Mouse (Mus musculus) heart, adult 2 months (tissue): ENCODE results near the gene Vps45. TPM values are rescaled to one million over a fixed set of nuclear protein-coding genes. Genes with fewer than 3 reads are reported as not detected.
A peak's percentile ranks its signal among the peaks of the same experiment; 100 is the strongest.

Experiments
- DNase-seq, 2 experiments: peaks; one replicate each; pipeline ENCODE4 v3.0.0; 2021
- H3K27ac ChIP-seq: fragments of 200-600 bp; 2 replicates; pipeline ENCODE4 v1.8.1; 2022
- H3K27me3 ChIP-seq: fragments of 200-500 bp; 2 replicates; pipeline ENCODE4 v1.6.1; 2012; ENCODE audit warnings: mild to moderate bottlenecking, low read length, inconsistent platforms, mixed read lengths; ENCODE audit not compliant: control insufficient read depth, insufficient read depth
- H3K36me3 ChIP-seq: fragments of 200-500 bp; 2 replicates; pipeline ENCODE4 v1.6.1; 2012; ENCODE audit warnings: low read length, inconsistent platforms; ENCODE audit not compliant: control insufficient read depth, insufficient read depth
- H3K4me1 ChIP-seq: fragments of 200-500 bp; 2 replicates; pipeline ENCODE4 v1.6.1; 2011; ENCODE audit warnings: low read length; ENCODE audit not compliant: control insufficient read depth, insufficient read depth
- H3K4me3 ChIP-seq: fragments of 200-600 bp; 2 replicates; pipeline ENCODE4 v1.8.1; 2022
- H3K79me2 ChIP-seq: fragments of 200-500 bp; replicated peaks from 2 replicates; pipeline ENCODE4 v1.6.1; 2012; ENCODE audit warnings: mild to moderate bottlenecking, inconsistent platforms, low read length, moderate library complexity, mixed read lengths; ENCODE audit not compliant: control insufficient read depth, insufficient read depth
- H3K9ac ChIP-seq: fragments of 200-500 bp; 2 replicates; pipeline ENCODE4 v1.6.1; 2012; ENCODE audit warnings: low read depth, mild to moderate bottlenecking, control low read depth, inconsistent platforms, low read length, mixed read lengths
- CTCF ChIP-seq: fragments of 200-600 bp; IDR thresholded peaks from 2 replicates; pipeline ENCODE4 v1.8.1; 2022; ENCODE audit warnings: antibody characterized with exemption, mild to moderate bottlenecking, moderate library complexity
- EP300 ChIP-seq: fragments of 200-500 bp; IDR thresholded peaks from 2 replicates; pipeline ENCODE4 v1.6.1; 2011; ENCODE audit warnings: low read depth, low read length, control low read depth; ENCODE audit not compliant: insufficient read depth
- POLR2A ChIP-seq: fragments of 200-500 bp; IDR thresholded peaks from 2 replicates; pipeline ENCODE4 v1.6.1; 2011; ENCODE audit warnings: mild to moderate bottlenecking, low read depth, low read length, control low read depth; ENCODE audit not compliant: insufficient read depth
- WGBS: fragments of 180-500 bp; shearing (Covaris S2); methylation state at CpG from one replicate; pipeline ENCODE4 v1.1.7; 2018; 5-methylcytosine and 5-hydroxymethylcytosine counted together
- intact Hi-C: fragments of 180-260 bp; cut with DNase I; formaldehyde crosslinking; loops from one replicate; pipeline ENCODE4 v1.15.1; 2025
- polyA plus RNA-seq: library from polyadenylated mRNA; depleted of rRNA; stranded (reverse); fragments of >200 nt; gene quantifications from 2 replicates; pipeline ENCODE4 v1.2.3, GENCODE M21; 2012
- total RNA-seq, 2 experiments: library from RNA; stranded (reverse); gene quantifications; 2 replicates each; pipeline ENCODE4 v1.2.3; 2021

Vps45 gene
- total and polyA plus RNA-seq, 3 experiments: 4.3 to 24.5 (median 23.0) TPM

DNA sequence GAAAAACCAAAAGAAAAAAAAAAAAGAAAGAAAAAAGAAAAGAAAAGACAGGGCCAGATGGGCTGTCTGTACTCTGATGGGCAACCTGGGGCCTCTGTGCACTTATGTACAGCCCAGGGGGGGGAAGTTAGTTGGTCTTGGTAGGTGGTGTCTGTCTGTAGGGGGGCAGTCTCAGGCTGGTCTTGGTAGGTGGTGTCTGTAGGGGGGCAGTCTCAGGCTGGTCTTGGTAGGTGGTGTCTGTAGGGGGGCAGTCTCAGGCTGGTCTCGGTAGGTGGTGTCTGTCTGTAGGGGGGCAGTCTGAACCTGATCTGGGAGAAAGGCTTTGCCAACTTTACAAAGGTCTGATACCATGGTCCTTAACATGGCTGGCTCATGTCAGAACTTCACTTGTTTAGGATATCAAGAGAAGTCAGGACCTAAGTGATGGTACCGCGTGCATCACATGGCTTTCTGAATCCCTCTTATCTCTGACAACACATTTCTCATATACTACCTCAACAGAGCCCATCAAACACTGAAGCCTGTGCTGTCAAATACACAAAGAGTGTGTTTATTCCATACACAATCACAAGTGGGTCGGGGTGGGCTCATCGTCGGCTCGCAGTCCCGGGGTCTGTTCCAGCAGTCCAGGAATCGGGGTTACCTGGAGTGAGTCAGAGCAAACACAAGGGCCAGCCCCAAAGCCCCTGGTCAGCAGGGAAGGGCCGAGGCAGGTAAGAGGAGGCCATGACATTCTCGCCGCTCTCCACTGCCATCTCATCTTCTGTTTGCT, 58.8 kb downstream of the Vps45 start:
- H3K79me2 ChIP-seq: no peaks in the 10 kb centered on the region
- peak overlapping the region; percentile 36 for H3K9ac ChIP-seq
- TF ChIP-seq POLR2A (no peak), EP300 (no peak), CTCF (no peak)
- 71% methylated on average over 12 of the region's 12 CpGs for WGBS
- H3K4me1 ChIP-seq: peaks cover 14% of the 10 kb centered on the region
- peak overlapping the region; percentile 21; the same call in 1 of the 2 replicates for H3K4me3 ChIP-seq
- DNase-seq: no peak
- no peaks in the 10 kb centered on the region for H3K27me3 ChIP-seq
- H3K36me3 ChIP-seq: no peaks in the 10 kb centered on the region
- intact Hi-C loops: loop anchor here (5.0 to 10.0 kb wide), 2 partner anchors 32 to 555 kb away; partner anchors contain the start of gene Txnip
- H3K27ac ChIP-seq: peak overlapping the region; percentile 67

DNA sequence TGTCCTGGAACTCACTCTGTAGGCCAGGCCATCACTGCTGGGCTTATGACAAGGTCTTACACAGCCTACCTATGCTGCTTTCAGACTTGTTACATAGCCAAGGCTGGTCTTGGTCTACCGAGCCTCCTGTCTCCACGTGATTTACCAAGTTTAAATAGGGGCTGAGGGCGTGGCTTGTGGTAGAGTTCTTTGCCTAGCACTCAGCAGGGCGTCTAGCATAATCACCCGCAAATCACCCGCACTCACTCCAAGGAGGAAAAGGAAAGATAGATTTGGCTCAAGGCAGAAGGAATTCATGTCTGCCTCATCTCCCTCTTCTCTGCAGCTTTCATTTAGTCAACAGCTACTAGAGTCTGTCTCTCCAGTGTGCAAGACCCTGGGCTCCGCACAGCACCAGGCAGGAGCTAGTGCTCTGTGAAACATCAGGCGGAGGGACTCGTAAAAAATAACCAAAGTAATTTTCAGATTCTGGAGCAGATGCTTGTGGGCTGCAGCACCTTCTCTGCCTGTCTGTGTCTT, 61.0 kb downstream of the Vps45 start:
- Histone ChIP-seq H3K27ac (peak overlapping the region; percentile 90), H3K27me3 (no peaks in the 10 kb centered on the region), H3K4me1 (peaks cover 24% of the 10 kb centered on the region), H3K4me3 (peak overlapping the region; percentile 67; the same call in 1 of the 2 replicates), H3K79me2 (no peaks in the 10 kb centered on the region), H3K9ac (peak overlapping the region; percentile 23; the same call in 1 of the 2 replicates), H3K36me3 (no peaks in the 10 kb centered on the region)
- intact Hi-C loops: loop anchor here (10.0 kb wide), 1 partner anchor 558 kb away; the partner anchor contains the start of gene Txnip
- TF ChIP-seq EP300 (no peak), POLR2A (peak; percentile 62), CTCF (no peak)
- peak in 1 of 2 experiments; percentile 54 for DNase-seq
- WGBS: 46% methylated on average over 9 of the region's 9 CpGs

DNA sequence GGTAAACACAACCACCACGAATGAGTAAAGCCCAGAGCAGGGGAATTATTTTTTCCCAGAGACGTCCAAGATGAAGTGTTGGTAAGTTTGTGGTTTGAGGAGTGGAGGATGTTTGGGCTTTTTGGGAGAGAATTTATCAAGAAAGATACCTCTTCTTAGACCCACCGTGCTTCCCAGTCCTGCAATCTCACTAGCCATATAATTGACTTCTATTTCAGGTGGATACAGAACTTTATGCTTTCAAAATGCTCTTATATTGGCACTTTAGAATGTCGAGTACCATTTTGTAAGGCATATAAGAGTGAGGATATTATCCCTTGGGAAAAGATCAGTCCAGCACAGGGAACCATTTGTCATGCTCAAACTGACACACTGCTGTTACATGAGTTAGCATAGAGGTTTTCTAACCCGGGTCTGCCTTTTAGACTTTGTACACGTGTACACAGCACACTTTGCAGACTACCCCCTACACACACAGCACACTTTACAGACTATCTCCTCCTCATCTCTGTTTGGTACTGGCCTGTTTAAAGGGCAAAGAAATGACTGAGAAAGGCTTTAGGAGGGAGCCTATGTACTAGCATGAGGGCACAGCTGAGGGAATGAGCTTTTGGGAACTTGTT, 61.7 kb downstream of the Vps45 start:
- H3K36me3 ChIP-seq: peaks cover 5% of the 10 kb centered on the region

DNA sequence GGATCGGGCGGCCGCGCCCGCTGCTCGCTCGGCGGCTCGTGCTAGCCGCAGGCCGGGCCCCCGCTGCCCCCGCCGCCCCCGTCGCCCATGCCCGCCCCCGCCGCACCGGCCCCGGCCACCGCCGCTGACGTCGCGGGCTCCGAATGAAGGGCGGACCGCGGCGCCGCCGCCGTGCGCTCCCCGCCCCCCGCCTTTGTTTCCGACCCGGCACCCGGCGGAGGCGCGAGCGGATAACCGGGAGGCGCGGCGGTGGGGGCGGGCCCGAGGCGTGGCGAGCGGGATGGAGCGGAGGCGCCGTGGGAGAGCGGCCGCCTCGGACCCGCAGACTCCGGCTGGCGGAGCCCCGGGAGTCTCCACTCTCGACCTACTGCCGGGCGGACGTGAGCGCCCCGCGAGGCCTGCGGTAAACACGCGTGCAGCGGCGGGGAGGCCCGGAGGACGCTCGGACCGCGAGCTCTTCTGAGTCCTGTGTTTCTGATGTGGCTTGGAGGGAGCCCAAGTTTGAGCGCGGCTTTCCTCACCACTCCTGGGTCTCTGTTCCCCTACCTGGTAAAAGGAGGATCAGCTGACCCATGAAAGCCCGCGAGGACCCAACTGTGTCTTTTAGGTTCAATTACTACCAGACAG, 62.4 kb downstream of the Vps45 start, which contains the start of gene Plekho1:
Plekho1 (minus strand) TSS at position 200 of the 627 bp plus-strand sequence.
- H3K79me2 ChIP-seq: no peaks in the 10 kb centered on the region
- peak within 1 kb of the TSS; percentile 87 for H3K9ac ChIP-seq
- H3K27ac ChIP-seq: peak within 1 kb of the TSS; percentile 90
- peak; percentile 88 to 89 for DNase-seq
- H3K36me3 ChIP-seq: peaks cover 10% of the 10 kb centered on the region
- TF ChIP-seq POLR2A (peak; percentile 45), CTCF (peak; percentile 45), EP300 (no peak)
- intact Hi-C loops: loop anchor here (2.0 to 10.0 kb wide), 2 partner anchors 103 to 559 kb away; partner anchors contain the start of genes Aph1a, BC028528 and Txnip
- no peaks in the 10 kb centered on the region for H3K27me3 ChIP-seq
- H3K4me1 ChIP-seq: peaks cover 22% of the 10 kb centered on the region
- WGBS: 0% methylated on average over 74 of the region's 84 CpGs
- H3K4me3 ChIP-seq: peak within 1 kb of the TSS; percentile 67

More for the DNA sequence above, 61.7 kb downstream of the Vps45 start:
- TF ChIP-seq CTCF: no peak
- TF ChIP-seq EP300: no peak
- no peak for TF ChIP-seq POLR2A
- peak overlapping the region; percentile 90 for H3K27ac ChIP-seq
- WGBS: 10% methylated on average over 6 of the region's 6 CpGs
- H3K4me1 ChIP-seq: peaks cover 25% of the 10 kb centered on the region
- DNase-seq: no peak
- H3K79me2 ChIP-seq: no peaks in the 10 kb centered on the region
- no peaks in the 10 kb centered on the region for H3K27me3 ChIP-seq
- peak overlapping the region; percentile 87 for H3K9ac ChIP-seq
- intact Hi-C loops: loop anchor here (10.0 kb wide), 1 partner anchor 558 kb away; the partner anchor contains the start of gene Txnip
- H3K4me3 ChIP-seq: peak overlapping the region; percentile 67

DNA sequence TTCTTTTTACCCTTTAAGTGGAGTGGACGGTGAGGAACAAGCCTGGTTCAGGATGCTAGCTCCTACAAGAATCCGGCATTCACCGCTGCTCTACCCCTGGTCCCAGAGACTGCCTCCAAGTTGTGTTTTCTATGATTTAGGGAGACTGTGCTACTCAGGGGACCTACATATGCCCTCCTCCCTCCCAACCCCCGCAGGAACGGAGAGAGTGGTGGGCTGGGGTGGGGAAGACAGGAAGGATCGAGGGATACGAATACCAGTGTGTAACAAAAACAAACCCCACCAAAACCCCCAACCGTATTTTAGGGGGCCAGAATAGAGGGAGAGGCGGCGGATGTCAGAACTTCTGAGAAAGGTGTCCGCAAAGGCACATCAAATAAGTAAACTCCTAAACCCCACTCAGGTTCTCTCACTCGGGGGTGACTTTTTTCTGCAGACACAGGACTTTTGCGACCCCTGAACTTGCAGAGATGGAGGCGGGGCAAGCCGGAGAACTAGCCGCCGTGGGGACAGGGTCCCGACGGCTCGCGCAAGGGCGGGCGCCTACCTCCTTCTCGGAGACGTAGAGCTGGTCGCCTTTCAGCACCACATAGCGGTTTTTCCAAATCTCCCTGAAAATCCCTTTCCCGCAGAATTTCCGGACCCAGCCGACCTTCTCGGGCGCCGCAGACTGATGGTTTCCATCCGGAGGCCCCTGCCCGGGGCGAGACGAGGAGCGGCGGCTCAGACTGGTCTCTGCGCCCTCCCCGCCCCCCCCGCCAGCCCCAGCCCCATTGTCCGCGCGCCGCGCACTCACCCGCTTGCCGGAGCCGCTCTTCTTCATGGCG, 63.1 kb downstream of the Vps45 start:
- intact Hi-C loops: loop anchor here (2.0 to 10.0 kb wide), 2 partner anchors 102 to 560 kb away; partner anchors contain the start of genes Aph1a, BC028528 and Txnip
- Histone ChIP-seq H3K79me2 (no peaks in the 10 kb centered on the region), H3K36me3 (peaks cover 10% of the 10 kb centered on the region), H3K27ac (peak overlapping the region; percentile 90), H3K4me3 (peak overlapping the region; percentile 67), H3K4me1 (peaks cover 20% of the 10 kb centered on the region), H3K9ac (peak overlapping the region; percentile 87), H3K27me3 (no peaks in the 10 kb centered on the region)
- WGBS: 2% methylated on average over 49 of the region's 51 CpGs
- no peak for TF ChIP-seq POLR2A
- TF ChIP-seq CTCF: no peak
- TF ChIP-seq EP300: no peak
- peak; percentile 68 to 74 for DNase-seq
